Mouse (Mus musculus): Measurements from ENCODE around the gene Lipo3.
"Not testable (repeated sequence)": the region's sequence is repeated elsewhere in the genome, so short reads cannot be mapped to it uniquely, and the experiment has no call there.

Lipo3 gene

GRCm38 (mm10) chr19:33761287-33762086 lies at the start of gene Lipo3:
Lipo3 (minus strand) TSS chr19:33761951.
- DNase-seq: peak; percentile 43

- DNase-seq: not testable (repeated sequence)
Measured at GRCm38 (mm10) chr19:33787359-33787758, 25.6 kb upstream of the Lipo3 start, which contains the start of gene Lipo1. Lipo1 (minus strand) TSS chr19:33787459.

- no peak for DNase-seq
Measured at GRCm38 (mm10) chr19:33786576-33787277, 25.0 kb upstream of the Lipo3 start.

GRCm38 (mm10) chr19:33751259-33751658 lies 10.5 kb downstream of the Lipo3 start, which contains the start of gene Lipo2:
Lipo2 (minus strand) TSS chr19:33751359.
- DNase-seq: not testable (repeated sequence)

- not testable (repeated sequence) for DNase-seq
Measured at GRCm38 (mm10) chr19:33625152-33625551, 136.6 kb downstream of the Lipo3 start, which contains the start of gene Gm8978. Gm8978 (minus strand) TSS chr19:33625252.

GRCm38 (mm10) chr19:33589626-33590302 lies 172.0 kb downstream of the Lipo3 start:
- DNase-seq: peak; percentile 64

- not testable (repeated sequence) for DNase-seq
Measured at GRCm38 (mm10) chr19:33568551-33568950, 193.2 kb downstream of the Lipo3 start.

GRCm38 (mm10) chr19:33517680-33518079 lies 244.1 kb downstream of the Lipo3 start, which contains the start of gene Lipo4:
Lipo4 (minus strand) TSS chr19:33517780.
- no peak for DNase-seq
